Mouse (Mus musculus) neural tube, embryonic 12.5 days (tissue): ENCODE data around the gene Rbfox3. TPM values are rescaled to one million over a fixed set of nuclear protein-coding genes. Genes with fewer than 3 reads are reported as not detected.
A peak's percentile ranks its signal among the peaks of the same experiment; 100 is the strongest.

ENCODE experiments used
- ATAC-seq: fragments of 200-750 bp; cut with Nextera tagmentation; 2 replicates; pipeline ENCODE4 v1.8.0; 2017; ENCODE audit warnings: low read depth, mild to moderate bottlenecking, moderate TSS enrichment, moderate library complexity; ENCODE audit not compliant: low FRiP score
- H3K27ac ChIP-seq: fragments of 300-500 bp; sonication (generic); 2 replicates; pipeline ENCODE4 v1.5.1; 2016
- H3K27me3 ChIP-seq: fragments of 300-500 bp; sonication (generic); replicated peaks from 2 replicates; pipeline ENCODE4 v1.6.1; 2016; ENCODE audit warnings: mild to moderate bottlenecking
- H3K36me3 ChIP-seq: fragments of 300-500 bp; sonication (generic); 2 replicates; pipeline ENCODE4 v1.6.1; 2016; ENCODE audit warnings: mild to moderate bottlenecking
- H3K4me1 ChIP-seq: fragments of 300-500 bp; sonication (generic); 2 replicates; pipeline ENCODE4 v1.6.1; 2016
- H3K4me2 ChIP-seq: fragments of 300-500 bp; sonication (generic); replicated peaks from 2 replicates; pipeline ENCODE4 v1.6.1; 2016; ENCODE audit warnings: mild to moderate bottlenecking
- H3K4me3 ChIP-seq: fragments of 300-500 bp; sonication (generic); 2 replicates; pipeline ENCODE4 v1.5.1; 2016
- H3K9ac ChIP-seq: fragments of 300-500 bp; sonication (generic); 2 replicates; pipeline ENCODE4 v1.6.1; 2016; ENCODE audit warnings: mild to moderate bottlenecking
- H3K9me3 ChIP-seq: fragments of 300-500 bp; sonication (generic); 2 replicates; pipeline ENCODE4 v1.6.1; 2016; ENCODE audit warnings: mild to moderate bottlenecking
- WGBS: fragments of 180-500 bp; shearing (Covaris S2); methylation state at CpG from one replicate; pipeline ENCODE4 v1.1.7; 2016; 5-methylcytosine and 5-hydroxymethylcytosine counted together
- polyA plus RNA-seq: library from polyadenylated mRNA; unstranded; fragments of >200 nt; fragmentation: Nextera tagmentation; extraction: Ambion mirVana; gene quantifications from 2 replicates; pipeline ENCODE4 v1.2.1, GENCODE M21; 2016

Gene Rbfox3
- polyA plus RNA-seq, 1 experiment from 2014 or later: 52.6 TPM

DNA sequence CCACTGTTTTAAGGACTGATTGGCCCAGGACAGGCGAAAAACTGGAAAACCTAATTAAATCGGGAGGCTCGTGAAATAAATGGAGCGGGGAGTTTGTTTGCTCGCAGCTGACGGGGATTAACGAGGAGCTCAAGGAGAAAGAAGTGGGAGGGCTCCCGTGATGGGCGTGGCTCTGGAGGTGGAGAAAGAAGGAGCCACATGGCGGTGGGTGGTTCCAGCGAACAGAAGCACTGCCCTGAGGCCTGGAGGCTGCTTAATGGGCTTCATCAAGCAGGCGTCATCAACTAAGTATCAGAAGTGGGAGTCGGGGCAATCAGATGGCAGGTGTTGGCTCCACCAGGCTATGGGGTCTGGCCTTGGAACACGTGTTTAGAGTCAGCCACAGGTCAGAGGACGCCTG, 166.6 kb downstream of the Rbfox3 start:
- H3K4me3 ChIP-seq: peak overlapping the region; percentile 9; the same call in 1 of the 2 replicates

DNA sequence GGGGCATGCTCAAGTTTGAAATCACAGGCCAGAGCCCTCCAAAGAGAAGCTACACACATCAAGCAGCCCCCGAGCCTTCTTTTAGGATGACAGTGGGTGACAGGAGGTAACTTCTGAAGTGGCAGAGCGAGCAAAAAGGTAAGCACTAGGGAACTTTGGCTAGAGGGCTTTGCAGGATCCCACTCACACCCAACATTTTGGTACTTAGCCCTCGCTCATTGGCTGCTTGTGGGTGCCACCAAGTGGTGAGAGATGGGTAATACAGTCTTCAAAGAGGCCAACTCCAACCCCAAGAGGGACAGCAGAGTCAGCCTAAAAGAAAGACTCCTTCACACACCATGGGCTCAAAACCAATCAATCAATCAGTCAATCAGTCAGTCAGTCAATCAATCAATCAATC, 168.6 kb downstream of the Rbfox3 start:
- Histone ChIP-seq H3K27me3 (no peaks in the 10 kb centered on the region; the same call in none of the 2 replicates), H3K9me3 (no peaks in the 10 kb centered on the region), H3K4me1 (peaks cover 70% of the 10 kb centered on the region), H3K4me2 (no peak overlapping the region), H3K36me3 (no peaks in the 10 kb centered on the region), H3K27ac (no peak overlapping the region), H3K9ac (no peak overlapping the region), H3K4me3 (no peak overlapping the region)
- 20% methylated on average over 3 of the region's 3 CpGs for whole genome bisulfite sequencing
- no peak for ATAC-seq

More for the DNA sequence above, 166.6 kb downstream of the Rbfox3 start:
- 3% methylated on average over 15 of the region's 15 CpGs for WGBS
- Histone ChIP-seq H3K27ac (peak overlapping the region; percentile 79; the same call in 1 of the 2 replicates), H3K4me2 (peak overlapping the region; percentile 52), H3K36me3 (no peaks in the 10 kb centered on the region), H3K9me3 (no peaks in the 10 kb centered on the region), H3K4me1 (peaks cover 57% of the 10 kb centered on the region), H3K27me3 (no peaks in the 10 kb centered on the region; the same call in none of the 2 replicates), H3K9ac (no peak overlapping the region)
- ATAC-seq: peak; percentile 70

DNA sequence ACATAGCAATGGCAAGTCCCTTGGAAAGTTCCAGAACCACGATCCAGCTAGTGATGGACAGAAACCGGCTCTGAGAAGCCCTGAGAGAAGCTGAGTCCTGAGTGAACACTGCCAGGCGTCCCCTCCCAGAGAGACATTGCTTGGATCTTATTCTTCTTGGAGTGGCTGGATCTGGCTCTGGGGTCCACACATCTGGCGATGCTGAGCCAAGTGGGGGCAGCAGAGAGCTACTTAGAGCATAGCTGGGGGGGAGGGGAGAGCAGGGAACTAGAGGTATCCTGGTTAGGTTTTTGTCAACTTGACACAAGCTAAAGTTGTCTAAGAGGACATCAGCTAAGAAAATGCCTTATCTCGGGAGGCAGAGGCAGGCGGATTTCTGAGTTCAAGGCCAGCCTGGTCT, 170.1 kb downstream of the Rbfox3 start:
- H3K4me2 ChIP-seq: no peak overlapping the region
- H3K27me3 ChIP-seq: no peaks in the 10 kb centered on the region; the same call in none of the 2 replicates
- WGBS: 37% methylated on average over 6 of the region's 6 CpGs
- no peak overlapping the region for H3K9ac ChIP-seq
- no peak for ATAC-seq
- H3K4me3 ChIP-seq: no peak overlapping the region
- H3K36me3 ChIP-seq: no peaks in the 10 kb centered on the region
- H3K9me3 ChIP-seq: no peaks in the 10 kb centered on the region
- H3K4me1 ChIP-seq: peaks cover 62% of the 10 kb centered on the region
- no peak overlapping the region for H3K27ac ChIP-seq

DNA sequence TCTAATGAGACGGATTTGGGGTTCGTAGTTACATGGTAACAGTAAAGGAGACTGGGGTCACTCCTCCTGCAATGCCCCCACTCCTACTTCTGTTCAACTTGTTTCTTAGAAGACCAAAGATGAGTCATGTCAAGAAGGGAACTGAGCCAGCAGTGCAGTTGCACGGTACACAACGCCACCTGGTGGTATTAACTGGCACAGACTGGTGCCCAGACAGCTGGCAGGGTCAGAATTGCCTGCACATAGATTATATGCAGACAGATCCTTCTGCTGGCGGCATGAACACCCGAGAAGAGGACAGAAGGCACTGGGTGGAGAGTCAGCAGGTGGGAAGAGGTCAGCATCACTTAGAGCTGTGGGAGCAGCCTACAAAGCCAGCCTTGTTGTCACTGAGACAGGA, 171.4 kb downstream of the Rbfox3 start:
- no peaks in the 10 kb centered on the region for H3K36me3 ChIP-seq
- peak overlapping the region; percentile 51 for H3K4me2 ChIP-seq
- H3K9me3 ChIP-seq: no peaks in the 10 kb centered on the region
- peaks cover 51% of the 10 kb centered on the region for H3K4me1 ChIP-seq
- H3K27ac ChIP-seq: no peak overlapping the region
- H3K27me3 ChIP-seq: no peaks in the 10 kb centered on the region; the same call in none of the 2 replicates
- H3K9ac ChIP-seq: no peak overlapping the region
- ATAC-seq: peak; percentile 10; the same call in 1 of the 2 replicates
- WGBS: 11% methylated on average over 6 of the region's 6 CpGs
- H3K4me3 ChIP-seq: no peak overlapping the region

DNA sequence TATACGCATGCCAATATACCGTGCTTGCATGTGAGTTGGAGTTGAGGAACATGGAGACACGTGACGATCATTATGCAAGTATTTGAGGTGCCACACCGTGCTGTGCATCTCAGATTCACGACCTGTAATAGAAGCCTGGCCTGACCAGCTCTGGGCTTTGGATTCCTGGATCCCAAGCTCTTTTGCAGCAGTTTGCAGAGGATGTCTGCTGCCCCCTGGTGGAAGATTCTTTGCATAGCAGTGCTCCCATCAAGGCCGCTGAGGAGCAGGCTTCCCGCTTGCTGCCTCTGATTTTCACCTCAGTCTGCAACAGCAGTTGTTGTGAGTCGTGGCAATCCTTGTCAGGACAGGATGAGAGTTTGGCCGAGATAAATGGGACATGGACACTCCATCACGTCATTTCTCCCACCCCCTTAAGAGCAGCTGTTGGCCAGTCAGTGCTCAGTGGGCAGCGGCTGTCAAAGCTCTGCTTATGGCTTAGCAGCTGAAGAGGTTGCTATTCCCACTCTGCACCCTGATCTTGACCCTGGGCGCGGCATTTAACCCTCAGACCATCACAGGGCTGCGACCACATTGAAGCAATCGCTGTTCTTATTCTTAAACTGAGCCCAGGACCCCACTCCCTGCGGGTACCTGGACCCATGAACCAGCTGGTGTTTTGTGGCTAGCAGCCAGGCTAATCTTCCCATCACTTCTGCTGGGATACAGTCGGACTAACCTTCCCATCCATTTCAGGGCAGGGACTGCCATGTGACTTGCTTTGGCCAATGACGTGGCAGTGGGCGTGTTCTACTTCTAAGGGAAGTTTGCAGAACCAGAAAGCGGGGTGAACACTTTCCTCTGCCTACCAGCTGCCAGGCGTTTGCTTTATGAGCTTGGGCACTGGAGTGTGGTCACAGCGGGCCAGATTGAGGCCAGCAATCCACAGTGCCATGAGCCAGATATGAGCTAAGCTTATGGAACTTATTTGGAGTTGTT, 172.3 kb downstream of the Rbfox3 start:
- peak overlapping the region; percentile 51 for H3K4me2 ChIP-seq
- no peak overlapping the region for H3K9ac ChIP-seq
- H3K36me3 ChIP-seq: no peaks in the 10 kb centered on the region
- 8% methylated on average over 23 of the region's 23 CpGs for WGBS
- no peaks in the 10 kb centered on the region for H3K9me3 ChIP-seq
- H3K4me3 ChIP-seq: no peak overlapping the region
- H3K27me3 ChIP-seq: no peaks in the 10 kb centered on the region; the same call in none of the 2 replicates
- peaks cover 42% of the 10 kb centered on the region for H3K4me1 ChIP-seq
- ATAC-seq: peak; percentile 66
- H3K27ac ChIP-seq: peak overlapping the region; percentile 26; the same call in 1 of the 2 replicates

DNA sequence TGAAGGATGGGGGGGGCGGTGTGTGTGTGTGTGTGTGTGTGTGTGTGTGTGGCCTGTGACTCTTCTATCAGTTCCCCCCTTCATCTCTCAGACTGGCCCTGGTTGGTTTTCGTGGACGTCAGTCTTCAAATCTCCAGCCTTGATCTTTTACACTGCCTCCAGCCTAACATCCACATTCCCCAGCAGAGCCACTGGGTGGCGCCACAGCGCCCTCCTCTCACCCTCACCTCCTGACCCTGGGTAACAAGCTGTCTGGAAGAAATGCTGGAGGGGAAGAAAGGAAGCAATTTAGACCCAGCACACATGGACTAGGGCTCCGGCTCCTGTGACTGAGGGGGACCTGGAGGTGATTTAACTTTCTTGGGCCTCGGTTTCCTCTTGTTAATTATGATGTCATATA, 173.1 kb downstream of the Rbfox3 start:
- Histone ChIP-seq H3K36me3 (no peaks in the 10 kb centered on the region), H3K4me2 (no peak overlapping the region), H3K27ac (no peak overlapping the region), H3K9ac (no peak overlapping the region), H3K4me1 (peaks cover 35% of the 10 kb centered on the region), H3K27me3 (no peaks in the 10 kb centered on the region; the same call in 1 of the 2 replicates), H3K4me3 (no peak overlapping the region), H3K9me3 (no peaks in the 10 kb centered on the region)
- no peak for ATAC-seq
- WGBS: 38% methylated on average over 7 of the region's 7 CpGs

DNA sequence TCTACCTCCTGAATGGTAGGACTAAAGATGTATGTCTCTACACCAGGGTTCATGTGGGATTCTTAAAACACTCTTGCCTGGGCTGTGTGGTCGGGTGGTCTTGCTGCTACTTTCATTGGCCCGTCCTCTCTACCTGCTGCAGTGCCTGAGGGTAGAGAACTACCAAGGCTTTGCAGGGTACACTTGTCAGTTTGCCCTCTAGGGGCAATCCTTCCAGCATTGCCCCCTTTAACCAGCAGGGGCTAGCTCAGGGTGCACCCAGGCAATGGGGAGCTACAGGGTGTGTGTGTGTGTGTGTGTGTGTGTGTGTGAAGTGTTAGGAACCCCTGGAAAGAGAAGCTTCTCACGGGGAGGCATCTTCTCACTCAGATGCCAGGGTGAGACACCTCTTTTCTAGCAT, 173.6 kb downstream of the Rbfox3 start:
- H3K9me3 ChIP-seq: no peaks in the 10 kb centered on the region
- no peak overlapping the region for H3K9ac ChIP-seq
- ATAC-seq: no peak
- no peak overlapping the region for H3K4me2 ChIP-seq
- H3K27me3 ChIP-seq: no peaks in the 10 kb centered on the region; the same call in 1 of the 2 replicates
- H3K4me3 ChIP-seq: no peak overlapping the region
- H3K36me3 ChIP-seq: no peaks in the 10 kb centered on the region
- 51% methylated on average over 3 of the region's 3 CpGs for WGBS
- peaks cover 31% of the 10 kb centered on the region for H3K4me1 ChIP-seq
- no peak overlapping the region for H3K27ac ChIP-seq

DNA sequence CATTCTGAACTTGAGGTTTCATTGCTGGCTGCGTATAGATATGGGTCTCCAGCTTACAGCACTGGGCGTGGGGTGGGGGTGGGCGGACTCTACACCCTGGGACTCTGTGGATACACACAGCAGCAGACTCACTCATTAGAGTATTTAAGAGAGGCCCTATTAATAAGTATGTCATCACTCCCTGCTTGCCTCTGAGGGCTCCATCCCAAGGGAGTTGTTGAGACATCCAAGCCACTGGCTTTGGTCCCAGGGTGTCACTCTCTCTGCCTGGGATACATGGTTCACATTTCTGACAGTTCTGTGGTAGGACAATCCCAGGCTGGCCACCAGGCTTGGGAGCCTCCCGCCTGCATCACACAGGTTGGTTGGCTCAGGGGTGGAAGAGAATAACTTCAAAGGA, 174.4 kb downstream of the Rbfox3 start:
- no peak overlapping the region for H3K9ac ChIP-seq
- WGBS: 87% methylated on average over 4 of the region's 4 CpGs
- no peak overlapping the region for H3K4me2 ChIP-seq
- H3K27ac ChIP-seq: no peak overlapping the region
- no peak overlapping the region for H3K4me3 ChIP-seq
- H3K9me3 ChIP-seq: no peaks in the 10 kb centered on the region
- no peaks in the 10 kb centered on the region; the same call in 1 of the 2 replicates for H3K27me3 ChIP-seq
- H3K4me1 ChIP-seq: peaks cover 26% of the 10 kb centered on the region
- ATAC-seq: no peak
- no peaks in the 10 kb centered on the region for H3K36me3 ChIP-seq

DNA sequence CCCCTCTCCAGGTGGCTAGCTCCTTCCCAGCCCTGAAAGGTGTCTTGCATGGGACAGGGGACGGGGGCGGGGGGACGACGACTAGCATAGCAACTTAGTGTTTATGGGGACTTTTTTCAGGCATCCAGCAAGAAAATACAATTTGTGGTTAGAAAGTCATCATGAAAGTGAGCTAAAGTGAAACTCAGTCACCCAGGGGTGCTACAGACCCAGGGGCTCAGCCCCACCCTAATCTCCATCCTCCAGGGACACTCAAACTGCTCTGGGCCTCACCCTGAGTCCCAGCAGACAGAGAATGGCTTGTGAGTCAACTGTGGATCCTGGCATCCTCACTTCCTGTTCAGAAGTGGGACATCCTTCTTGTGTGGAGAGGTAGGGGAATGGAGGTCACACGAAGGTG, 179.7 kb downstream of the Rbfox3 start:
- Histone ChIP-seq H3K27me3 (no peaks in the 10 kb centered on the region), H3K4me3 (no peak overlapping the region), H3K9me3 (no peaks in the 10 kb centered on the region), H3K36me3 (0 out of 2 replicates have a peak, but pooled peaks cover 3% of the 10 kb centered on the region), H3K9ac (no peak overlapping the region), H3K27ac (no peak overlapping the region), H3K4me2 (no peak overlapping the region), H3K4me1 (peaks cover 29% of the 10 kb centered on the region)
- WGBS: 88% methylated on average over 5 of the region's 5 CpGs
- ATAC-seq: no peak

DNA sequence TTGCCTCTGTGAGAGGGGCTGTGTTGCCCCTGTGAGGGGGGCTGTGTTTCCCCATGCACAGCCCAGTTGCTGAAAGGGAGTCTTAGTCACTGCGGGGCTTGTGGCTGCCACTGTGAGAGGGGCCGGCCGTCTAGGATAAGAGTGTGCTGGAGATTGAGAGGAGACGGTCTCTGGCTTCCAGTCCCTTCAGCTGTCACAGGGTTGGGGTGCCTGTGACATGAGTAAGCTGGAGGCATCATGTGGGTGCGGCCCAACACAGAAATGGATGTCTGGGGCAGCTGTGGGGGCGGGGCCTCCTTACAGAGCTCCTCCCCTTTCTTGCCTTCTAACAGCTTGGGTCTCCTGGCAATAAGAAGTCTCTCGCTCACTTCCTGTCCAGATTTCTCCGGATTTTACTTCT, 182.0 kb downstream of the Rbfox3 start:
- H3K4me3 ChIP-seq: no peak overlapping the region
- peaks cover 35% of the 10 kb centered on the region for H3K4me1 ChIP-seq
- 0 out of 2 replicates have a peak, but pooled peaks cover 3% of the 10 kb centered on the region for H3K36me3 ChIP-seq
- no peaks in the 10 kb centered on the region for H3K9me3 ChIP-seq
- no peaks in the 10 kb centered on the region for H3K27me3 ChIP-seq
- no peak overlapping the region for H3K4me2 ChIP-seq
- H3K9ac ChIP-seq: no peak overlapping the region
- no peak for ATAC-seq
- H3K27ac ChIP-seq: no peak overlapping the region
- 48% methylated on average over 8 of the region's 8 CpGs for WGBS

DNA sequence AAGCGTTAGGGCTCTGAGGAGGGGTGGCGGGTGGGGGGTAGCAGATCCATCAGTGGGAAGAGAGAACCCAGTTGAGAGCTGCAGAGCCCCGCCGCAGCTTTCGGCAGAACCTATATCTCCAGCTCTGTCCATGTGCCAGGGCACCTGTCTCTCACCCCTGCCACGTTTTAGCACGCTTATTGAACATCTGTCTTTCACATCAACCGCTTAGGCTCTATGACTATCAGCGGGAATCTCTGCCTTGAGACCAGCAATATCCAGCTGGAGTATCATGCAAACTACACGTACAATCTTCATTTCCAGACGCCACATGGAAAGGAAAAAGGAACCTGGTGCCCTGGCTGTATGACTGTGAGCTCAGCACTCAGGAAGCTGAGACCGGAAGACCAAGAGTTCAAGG, 182.6 kb downstream of the Rbfox3 start:
- Histone ChIP-seq H3K4me2 (no peak overlapping the region), H3K9me3 (no peaks in the 10 kb centered on the region), H3K9ac (no peak overlapping the region), H3K36me3 (0 out of 2 replicates have a peak, but pooled peaks cover 3% of the 10 kb centered on the region), H3K27ac (0 out of 2 replicates have a peak overlapping the region, but pooled peaks have one; percentile 21), H3K4me3 (no peak overlapping the region), H3K27me3 (no peaks in the 10 kb centered on the region), H3K4me1 (peaks cover 35% of the 10 kb centered on the region)
- WGBS: 72% methylated on average over 12 of the region's 12 CpGs
- no peak for ATAC-seq

DNA sequence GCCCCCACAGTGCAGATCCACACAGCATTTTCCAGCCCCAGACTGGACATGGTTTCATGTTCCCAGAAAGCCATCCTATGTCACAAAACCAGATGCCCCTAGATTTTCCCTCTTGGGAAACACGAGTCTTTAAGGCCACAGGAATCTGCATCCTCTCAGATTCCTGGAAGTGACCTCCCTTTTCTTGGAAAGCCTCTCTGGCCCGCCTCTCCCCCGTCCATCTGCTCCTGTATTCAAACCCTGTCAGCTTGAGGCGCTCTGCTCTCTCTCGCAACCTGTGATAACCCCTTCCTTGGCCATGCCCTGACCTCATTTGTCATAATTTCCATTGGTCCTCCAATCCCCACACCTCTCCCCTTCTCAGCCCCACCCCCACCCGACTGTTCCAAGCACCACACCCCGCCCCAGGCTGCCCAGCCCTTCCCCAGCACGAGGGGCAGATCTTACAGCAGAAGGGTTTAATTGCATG, 183.3 kb downstream of the Rbfox3 start:
- 25% methylated on average over 8 of the region's 8 CpGs for WGBS
- Histone ChIP-seq H3K9ac (no peak overlapping the region), H3K4me2 (no peak overlapping the region), H3K36me3 (0 out of 2 replicates have a peak, but pooled peaks cover 3% of the 10 kb centered on the region), H3K9me3 (no peaks in the 10 kb centered on the region), H3K4me3 (no peak overlapping the region), H3K4me1 (peaks cover 35% of the 10 kb centered on the region), H3K27ac (no peak overlapping the region), H3K27me3 (no peaks in the 10 kb centered on the region)
- ATAC-seq: no peak
